Mouse (Mus musculus): ENCODE results near the gene Fgfbp3.

- TF ChIP-seq EP300 (IDR thresholded peaks at IDR 0.05; ENCODE audit: low read depth) (no peak), CTCF (IDR thresholded peaks at IDR 0.05; ENCODE audit: low read depth) (no peak)
These were observed 38.9 kb upstream of the Fgfbp3 start for GRCm38 (mm10) chr19:36958331-36958730.
